Mouse (Mus musculus): ENCODE results near the gene Hoxc10. TPM values are rescaled to one million over a fixed set of nuclear protein-coding genes. Genes with fewer than 3 reads are reported as not detected.

Gene Hoxc10
- polyA plus RNA-seq, 1 experiment from 2014 or later: 62.9 TPM

- no peaks in the 10 kb centered on the region; the same call in 1 of the 2 replicates for H3K36me3 ChIP-seq (ENCODE audit: control insufficient read depth, insufficient read depth, low read length)
- H3K9me3 ChIP-seq (ENCODE audit: control insufficient read depth, low read length): no peaks in the 10 kb centered on the region
- H3K4me3 ChIP-seq (ENCODE audit: low read length): no peak overlapping the region
- 5% methylated on average over 21 of the region's 21 CpGs for WGBS
- H3K4me1 ChIP-seq (ENCODE audit: control insufficient read depth, insufficient read depth, low read length): peaks cover 73% of the 10 kb centered on the region
- ATAC-seq (ENCODE audit: low FRiP score, low TSS enrichment): peak; percentile 15
- peak overlapping the region; percentile 28; the same call in 1 of the 2 replicates for H3K9ac ChIP-seq (ENCODE audit: low read depth, low read length)
- peak overlapping the region; percentile 69 for H3K27ac ChIP-seq (ENCODE audit: low read depth, low read length)
- H3K4me2 ChIP-seq (replicated peaks; ENCODE audit: low read depth, low read length): peak overlapping the region; percentile 19
- peaks cover 42% of the 10 kb centered on the region for H3K27me3 ChIP-seq (ENCODE audit: control insufficient read depth, insufficient read depth, low read length)
Observed at GRCm38 (mm10) chr15:102987124-102987833, 20.7 kb downstream of the Hoxc10 start.

GRCm38 (mm10) chr15:102988078-102988477 lies 21.5 kb downstream of the Hoxc10 start:
- H3K36me3 ChIP-seq (ENCODE audit: control insufficient read depth, insufficient read depth, low read length): no peaks in the 10 kb centered on the region; the same call in 1 of the 2 replicates
- H3K9ac ChIP-seq (ENCODE audit: low read depth, low read length): no peak overlapping the region
- H3K4me3 ChIP-seq (ENCODE audit: low read length): no peak overlapping the region
- H3K27me3 ChIP-seq (ENCODE audit: control insufficient read depth, insufficient read depth, low read length): peaks cover 40% of the 10 kb centered on the region
- no peak overlapping the region for H3K27ac ChIP-seq (ENCODE audit: low read depth, low read length)
- peaks cover 72% of the 10 kb centered on the region for H3K4me1 ChIP-seq (ENCODE audit: control insufficient read depth, insufficient read depth, low read length)
- no peak for ATAC-seq (ENCODE audit: low FRiP score, low TSS enrichment)
- no peak overlapping the region for H3K4me2 ChIP-seq (replicated peaks; ENCODE audit: low read depth, low read length)
- no peaks in the 10 kb centered on the region for H3K9me3 ChIP-seq (ENCODE audit: control insufficient read depth, low read length)
- WGBS: 40% methylated on average over 5 of the region's 5 CpGs

- peak within 1 kb of the TSS; percentile 88 for H3K9ac ChIP-seq (ENCODE audit: low read depth, low read length)
- ATAC-seq (ENCODE audit: low FRiP score, low TSS enrichment): 0 out of 2 replicates have a peak, but pooled peaks have one; percentile 18
- no peaks in the 10 kb centered on the region for H3K36me3 ChIP-seq (ENCODE audit: control insufficient read depth, insufficient read depth, low read length)
- H3K27me3 ChIP-seq (ENCODE audit: control insufficient read depth, insufficient read depth, low read length): peaks cover 37% of the 10 kb centered on the region
- peaks cover 64% of the 10 kb centered on the region for H3K4me1 ChIP-seq (ENCODE audit: control insufficient read depth, insufficient read depth, low read length)
- peak within 1 kb of the TSS; percentile 73 for H3K4me2 ChIP-seq (replicated peaks; ENCODE audit: low read depth, low read length)
- under 1% methylated on average over 58 of the region's 69 CpGs for WGBS
- H3K9me3 ChIP-seq (ENCODE audit: control insufficient read depth, low read length): no peaks in the 10 kb centered on the region
- peak within 1 kb of the TSS; percentile 91 for H3K27ac ChIP-seq (ENCODE audit: low read depth, low read length)
- peak within 1 kb of the TSS; percentile 64 for H3K4me3 ChIP-seq (ENCODE audit: low read length)
Observed at GRCm38 (mm10) chr15:102990461-102991397, 24.1 kb downstream of the Hoxc10 start, which contains the start of gene Hoxc8. Gene Hoxc8 (plus strand): TSS chr15:102990607.

- WGBS: 6% methylated on average over 7 of the region's 7 CpGs
- H3K27ac ChIP-seq (ENCODE audit: low read depth, low read length): peak overlapping the region; percentile 91
- H3K36me3 ChIP-seq (ENCODE audit: control insufficient read depth, insufficient read depth, low read length): no peaks in the 10 kb centered on the region
- peak overlapping the region; percentile 64 for H3K4me3 ChIP-seq (ENCODE audit: low read length)
- H3K9me3 ChIP-seq (ENCODE audit: control insufficient read depth, low read length): no peaks in the 10 kb centered on the region
- H3K9ac ChIP-seq (ENCODE audit: low read depth, low read length): peak overlapping the region; percentile 88
- ATAC-seq (ENCODE audit: low FRiP score, low TSS enrichment): no peak
- H3K27me3 ChIP-seq (ENCODE audit: control insufficient read depth, insufficient read depth, low read length): peaks cover 28% of the 10 kb centered on the region
- peaks cover 60% of the 10 kb centered on the region for H3K4me1 ChIP-seq (ENCODE audit: control insufficient read depth, insufficient read depth, low read length)
- peak overlapping the region; percentile 73 for H3K4me2 ChIP-seq (replicated peaks; ENCODE audit: low read depth, low read length)
Observed at GRCm38 (mm10) chr15:102991782-102992181, 25.2 kb downstream of the Hoxc10 start.

GRCm38 (mm10) chr15:102992206-102992605 lies 25.6 kb downstream of the Hoxc10 start:
- peaks cover 60% of the 10 kb centered on the region for H3K4me1 ChIP-seq (ENCODE audit: control insufficient read depth, insufficient read depth, low read length)
- H3K36me3 ChIP-seq (ENCODE audit: control insufficient read depth, insufficient read depth, low read length): no peaks in the 10 kb centered on the region
- H3K9me3 ChIP-seq (ENCODE audit: control insufficient read depth, low read length): no peaks in the 10 kb centered on the region
- WGBS: 2% methylated on average over 11 of the region's 11 CpGs
- H3K9ac ChIP-seq (ENCODE audit: low read depth, low read length): peak overlapping the region; percentile 88
- H3K27me3 ChIP-seq (ENCODE audit: control insufficient read depth, insufficient read depth, low read length): peaks cover 24% of the 10 kb centered on the region
- H3K27ac ChIP-seq (ENCODE audit: low read depth, low read length): peak overlapping the region; percentile 91
- ATAC-seq (ENCODE audit: low FRiP score, low TSS enrichment): no peak
- peak overlapping the region; percentile 73 for H3K4me2 ChIP-seq (replicated peaks; ENCODE audit: low read depth, low read length)
- peak overlapping the region; percentile 64 for H3K4me3 ChIP-seq (ENCODE audit: low read length)

- H3K27me3 ChIP-seq (ENCODE audit: control insufficient read depth, insufficient read depth, low read length): peaks cover 22% of the 10 kb centered on the region
- H3K9ac ChIP-seq (ENCODE audit: low read depth, low read length): peak overlapping the region; percentile 88; the same call in 1 of the 2 replicates
- no peaks in the 10 kb centered on the region for H3K36me3 ChIP-seq (ENCODE audit: control insufficient read depth, insufficient read depth, low read length)
- peak; percentile 50 for ATAC-seq (ENCODE audit: low FRiP score, low TSS enrichment)
- H3K4me3 ChIP-seq (ENCODE audit: low read length): peak overlapping the region; percentile 64; the same call in 1 of the 2 replicates
- H3K27ac ChIP-seq (ENCODE audit: low read depth, low read length): peak overlapping the region; percentile 91
- peaks cover 56% of the 10 kb centered on the region for H3K4me1 ChIP-seq (ENCODE audit: control insufficient read depth, insufficient read depth, low read length)
- H3K4me2 ChIP-seq (replicated peaks; ENCODE audit: low read depth, low read length): peak overlapping the region; percentile 73
- WGBS: 2% methylated on average over 3 of the region's 3 CpGs
- no peaks in the 10 kb centered on the region for H3K9me3 ChIP-seq (ENCODE audit: control insufficient read depth, low read length)
Observed at GRCm38 (mm10) chr15:102992863-102993262, 26.3 kb downstream of the Hoxc10 start.

GRCm38 (mm10) chr15:102996548-102996947 lies 30.0 kb downstream of the Hoxc10 start:
- Histone ChIP-seq H3K27me3 (ENCODE audit: control insufficient read depth, insufficient read depth, low read length) (peaks cover 18% of the 10 kb centered on the region), H3K4me2 (replicated peaks; ENCODE audit: low read depth, low read length) (peak overlapping the region; percentile 47), H3K9me3 (ENCODE audit: control insufficient read depth, low read length) (no peaks in the 10 kb centered on the region), H3K36me3 (ENCODE audit: control insufficient read depth, insufficient read depth, low read length) (no peaks in the 10 kb centered on the region), H3K4me1 (ENCODE audit: control insufficient read depth, insufficient read depth, low read length) (peaks cover 44% of the 10 kb centered on the region; the same call in 1 of the 2 replicates), H3K9ac (ENCODE audit: low read depth, low read length) (peak overlapping the region; percentile 58), H3K4me3 (ENCODE audit: low read length) (peak overlapping the region; percentile 10; the same call in 1 of the 2 replicates), H3K27ac (ENCODE audit: low read depth, low read length) (peak overlapping the region; percentile 49; the same call in 1 of the 2 replicates)
- no peak for ATAC-seq (ENCODE audit: low FRiP score, low TSS enrichment)
- 7% methylated on average over 9 of the region's 9 CpGs for WGBS

GRCm38 (mm10) chr15:102997431-102997830 lies 30.8 kb downstream of the Hoxc10 start:
- Histone ChIP-seq H3K9me3 (ENCODE audit: control insufficient read depth, low read length) (no peaks in the 10 kb centered on the region), H3K36me3 (ENCODE audit: control insufficient read depth, insufficient read depth, low read length) (no peaks in the 10 kb centered on the region), H3K9ac (ENCODE audit: low read depth, low read length) (peak overlapping the region; percentile 89; the same call in 1 of the 2 replicates), H3K4me2 (replicated peaks; ENCODE audit: low read depth, low read length) (peak overlapping the region; percentile 85), H3K4me1 (ENCODE audit: control insufficient read depth, insufficient read depth, low read length) (peaks cover 44% of the 10 kb centered on the region; the same call in 1 of the 2 replicates), H3K4me3 (ENCODE audit: low read length) (peak overlapping the region; percentile 62), H3K27ac (ENCODE audit: low read depth, low read length) (peak overlapping the region; percentile 95), H3K27me3 (ENCODE audit: control insufficient read depth, insufficient read depth, low read length) (peaks cover 12% of the 10 kb centered on the region)
- ATAC-seq (ENCODE audit: low FRiP score, low TSS enrichment): no peak
- WGBS: 3% methylated on average over 3 of the region's 3 CpGs

Data from kidney, embryonic 14.5 days (tissue).